Mouse (Mus musculus) liver, adult 2 months (tissue): ENCODE results near the gene Ddx28.

Experiments used
- CTCF ChIP-seq: fragments of 200-500 bp; IDR thresholded peaks from 2 replicates; pipeline ENCODE4 v1.5.1; 2011; ENCODE audit warnings: low read depth, low read length, control low read depth
- POLR2A ChIP-seq: fragments of 200-500 bp; IDR thresholded peaks from 2 replicates; pipeline ENCODE4 v1.6.1; 2011; ENCODE audit warnings: low read length, control low read depth; ENCODE audit not compliant: insufficient read depth; ENCODE audit errors: extremely low read depth

DNA sequence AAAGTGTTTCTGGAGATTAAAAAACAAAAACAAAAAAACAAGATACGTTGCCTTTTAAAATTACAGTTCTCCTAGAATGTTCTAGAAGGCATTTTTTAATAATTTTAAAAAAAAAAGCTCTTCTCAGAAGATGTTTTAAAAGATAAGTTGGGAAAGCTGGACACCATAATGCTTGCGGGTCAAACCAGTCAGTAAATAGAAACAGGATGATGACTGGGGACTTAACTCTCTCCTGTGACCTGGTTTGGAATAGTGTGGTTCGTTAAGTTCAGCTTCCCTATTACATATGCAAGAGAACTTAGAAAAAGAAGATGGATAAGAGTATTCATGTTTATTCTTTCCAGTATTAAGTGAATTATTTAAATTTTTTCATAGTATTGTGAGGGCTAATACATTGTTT lies 48.8 kb upstream of the Ddx28 start:
- TF ChIP-seq POLR2A (no peak), CTCF (no peak)
